Mouse (Mus musculus): ENCODE measurements around the gene Tlr2. TPM values are rescaled to one million over a fixed set of nuclear protein-coding genes. Genes with fewer than 3 reads are reported as not detected.
A peak's percentile ranks its signal among the peaks of the same experiment; 100 is the strongest.

The Tlr2 gene
- total RNA-seq, 1 experiment, result 11.8 TPM

DNA sequence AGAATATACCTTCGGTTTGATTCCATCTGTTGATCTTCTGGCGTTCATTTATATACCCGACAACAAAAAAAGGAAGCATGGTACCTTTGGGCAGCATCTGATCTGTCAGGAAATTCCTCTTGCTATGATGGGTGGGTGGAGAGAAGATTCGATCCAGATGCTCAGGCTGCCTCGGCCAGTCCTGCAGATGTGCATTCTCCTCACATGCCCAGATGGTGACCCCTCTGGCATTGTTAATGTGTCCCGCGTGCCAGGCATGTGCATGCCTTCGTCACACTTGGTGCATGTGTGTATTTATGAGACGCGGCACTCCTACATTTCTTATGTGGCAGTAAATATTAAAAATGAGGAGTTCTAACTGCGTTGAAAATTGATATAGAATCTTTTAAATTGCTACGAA lies 33.1 kb downstream of the Tlr2 start:
- Histone ChIP-seq H3K27ac (ENCODE audit: insufficient read depth, low read depth, low read length, poor library complexity, severe bottlenecking) (no peak overlapping the region), H3K4me1 (ENCODE audit: control insufficient read depth in 2 of 2, insufficient read depth in 2 of 2, low read length in 2 of 2, poor library complexity in 1 of 2) (no peaks in the 10 kb centered on the region), H3K9me3 (ENCODE audit: control insufficient read depth, insufficient read depth, low read depth, low read length) (no peaks in the 10 kb centered on the region), H3K4me3 (ENCODE audit: insufficient read depth in 1 of 2, low read depth in 1 of 2, low read length in 2 of 2, poor library complexity in 1 of 2, severe bottlenecking in 1 of 2) (no peak overlapping the region), H3K36me3 (ENCODE audit: control insufficient read depth, insufficient read depth, low read length, poor library complexity, severe bottlenecking) (no peaks in the 10 kb centered on the region), H3K9ac (ENCODE audit: insufficient read depth, low read depth, low read length, poor library complexity, severe bottlenecking) (no peak overlapping the region)
- no peak for DNase-seq (ENCODE audit: low read depth, low spot score)
- in situ Hi-C loops (cut with MboI; ENCODE audit: low sequenced_read_pairs in 2 of 2, unreplicated experiment in 2 of 2), result loop anchor here in 1 of 2 experiments (10.0 kb wide), 1 partner anchor 86 kb away; no protein-coding TSS in a partner anchor
- TF ChIP-seq ZNF384 (IDR thresholded peaks at IDR 0.05; ENCODE audit: low read depth, low read length) (no peak), ZC3H11A (IDR thresholded peaks at IDR 0.05; ENCODE audit: borderline replicate concordance, low read depth, low read length) (no peak), CHD2 (IDR thresholded peaks at IDR 0.05; ENCODE audit: low read depth, low read length) (no peak), HCFC1 (IDR thresholded peaks at IDR 0.05; ENCODE audit: borderline replicate concordance, insufficient read depth, low read length) (no peak), MAFK (IDR thresholded peaks at IDR 0.05; ENCODE audit: insufficient read depth, low read depth, low read length) (no peak)

DNA sequence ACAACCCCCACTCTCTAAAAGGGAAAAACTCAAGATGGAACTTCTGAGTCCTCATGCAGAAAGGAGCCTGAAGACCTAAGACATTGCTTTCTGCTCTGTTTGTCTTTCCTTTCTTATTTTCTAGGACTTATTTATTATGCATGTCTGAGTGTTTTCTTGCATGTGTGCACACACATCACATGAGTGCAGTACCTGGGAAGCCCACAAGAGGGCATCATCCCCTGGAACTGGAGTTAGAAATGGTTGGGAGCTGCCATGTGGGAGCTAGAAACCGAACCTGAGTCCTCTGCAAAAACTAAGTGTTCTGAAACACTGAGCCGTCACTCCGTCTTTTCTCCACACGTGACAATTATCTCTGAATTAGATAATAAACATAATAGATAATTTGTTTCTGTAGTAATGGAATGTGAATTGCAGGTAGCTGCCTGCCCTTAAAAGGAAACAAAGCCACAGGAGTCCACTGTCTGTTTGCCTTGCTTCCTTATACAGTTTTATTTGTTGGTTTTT lies 39.9 kb downstream of the Tlr2 start:
- DNase-seq (ENCODE audit: low read depth, low spot score), result peak; percentile 17
- no peaks in the 10 kb centered on the region; the same call in 1 of the 2 replicates for H3K36me3 ChIP-seq (ENCODE audit: control insufficient read depth, insufficient read depth, low read length, poor library complexity, severe bottlenecking)
- H3K27ac ChIP-seq (ENCODE audit: insufficient read depth, low read depth, low read length, poor library complexity, severe bottlenecking), result no peak overlapping the region
- H3K9ac ChIP-seq (ENCODE audit: insufficient read depth, low read depth, low read length, poor library complexity, severe bottlenecking), result no peak overlapping the region
- no peaks in the 10 kb centered on the region for H3K4me1 ChIP-seq (ENCODE audit: control insufficient read depth in 2 of 2, insufficient read depth in 2 of 2, low read length in 2 of 2, poor library complexity in 1 of 2)
- in situ Hi-C loops (cut with MboI; ENCODE audit: low sequenced_read_pairs in 2 of 2, unreplicated experiment in 2 of 2), result loop anchor here in 1 of 2 experiments (10.0 kb wide), 1 partner anchor 93 kb away; no protein-coding TSS in a partner anchor
- no peak for TF ChIP-seq MAFK (IDR thresholded peaks at IDR 0.05; ENCODE audit: insufficient read depth, low read depth, low read length)
- H3K9me3 ChIP-seq (ENCODE audit: control insufficient read depth, insufficient read depth, low read depth, low read length), result no peaks in the 10 kb centered on the region
- H3K4me3 ChIP-seq (ENCODE audit: insufficient read depth in 1 of 2, low read depth in 1 of 2, low read length in 2 of 2, poor library complexity in 1 of 2, severe bottlenecking in 1 of 2), result no peak overlapping the region

DNA sequence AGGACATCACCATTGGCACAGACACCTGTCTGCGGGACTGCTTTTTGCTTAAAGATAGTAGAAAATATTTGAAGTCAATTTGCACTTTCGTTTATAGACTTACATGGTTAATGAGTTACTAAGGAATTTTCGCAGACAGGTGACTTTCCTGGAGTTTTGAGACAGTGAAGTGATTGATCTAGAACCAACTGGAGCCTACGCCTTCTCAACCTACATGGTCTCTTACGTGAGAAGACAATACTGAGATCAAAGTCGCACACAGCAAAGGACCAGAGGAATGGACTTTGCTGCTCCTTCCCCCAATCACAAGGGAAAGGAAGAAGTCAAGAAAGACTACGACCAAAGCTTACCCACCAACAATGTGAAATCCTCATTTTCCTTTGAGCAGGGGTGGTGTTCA lies 42.1 kb downstream of the Tlr2 start:
- TF ChIP-seq CHD2 (IDR thresholded peaks at IDR 0.05; ENCODE audit: low read depth, low read length) (no peak), ZNF384 (IDR thresholded peaks at IDR 0.05; ENCODE audit: low read depth, low read length) (no peak), ZC3H11A (IDR thresholded peaks at IDR 0.05; ENCODE audit: borderline replicate concordance, low read depth, low read length) (no peak), MAFK (IDR thresholded peaks at IDR 0.05; ENCODE audit: insufficient read depth, low read depth, low read length) (no peak), HCFC1 (IDR thresholded peaks at IDR 0.05; ENCODE audit: borderline replicate concordance, insufficient read depth, low read length) (no peak)
- Histone ChIP-seq H3K9ac (ENCODE audit: insufficient read depth, low read depth, low read length, poor library complexity, severe bottlenecking) (no peak overlapping the region), H3K27ac (ENCODE audit: insufficient read depth, low read depth, low read length, poor library complexity, severe bottlenecking) (no peak overlapping the region), H3K9me3 (ENCODE audit: control insufficient read depth, insufficient read depth, low read depth, low read length) (no peaks in the 10 kb centered on the region), H3K36me3 (ENCODE audit: control insufficient read depth, insufficient read depth, low read length, poor library complexity, severe bottlenecking) (no peaks in the 10 kb centered on the region; the same call in 1 of the 2 replicates), H3K4me3 (ENCODE audit: insufficient read depth in 1 of 2, low read depth in 1 of 2, low read length in 2 of 2, poor library complexity in 1 of 2, severe bottlenecking in 1 of 2) (no peak overlapping the region), H3K4me1 (ENCODE audit: control insufficient read depth in 2 of 2, insufficient read depth in 2 of 2, low read length in 2 of 2, poor library complexity in 1 of 2) (no peaks in the 10 kb centered on the region)
- no peak for DNase-seq (ENCODE audit: low read depth, low spot score)
- in situ Hi-C loops (cut with MboI; ENCODE audit: low sequenced_read_pairs in 2 of 2, unreplicated experiment in 2 of 2), result no loop called here

GRCm38 (mm10) chr3:83797828-83798227 lies 43.7 kb downstream of the Tlr2 start:
- peak; percentile 77 for DNase-seq (ENCODE audit: low read depth, low spot score)
- no peak overlapping the region for H3K4me3 ChIP-seq (ENCODE audit: insufficient read depth in 1 of 2, low read depth in 1 of 2, low read length in 2 of 2, poor library complexity in 1 of 2, severe bottlenecking in 1 of 2)
- H3K36me3 ChIP-seq (ENCODE audit: control insufficient read depth, insufficient read depth, low read length, poor library complexity, severe bottlenecking), result no peaks in the 10 kb centered on the region; the same call in 1 of the 2 replicates
- in situ Hi-C loops (cut with MboI; ENCODE audit: low sequenced_read_pairs in 2 of 2, unreplicated experiment in 2 of 2), result no loop called here
- H3K4me1 ChIP-seq (ENCODE audit: control insufficient read depth in 2 of 2, insufficient read depth in 2 of 2, low read length in 2 of 2, poor library complexity in 1 of 2), result no peaks in the 10 kb centered on the region
- TF ChIP-seq ZC3H11A (IDR thresholded peaks at IDR 0.05; ENCODE audit: borderline replicate concordance, low read depth, low read length), result peak; percentile 83
- no peak for TF ChIP-seq ZNF384 (IDR thresholded peaks at IDR 0.05; ENCODE audit: low read depth, low read length)
- no peak overlapping the region for H3K9ac ChIP-seq (ENCODE audit: insufficient read depth, low read depth, low read length, poor library complexity, severe bottlenecking)
- no peaks in the 10 kb centered on the region for H3K9me3 ChIP-seq (ENCODE audit: control insufficient read depth, insufficient read depth, low read depth, low read length)
- no peak overlapping the region for H3K27ac ChIP-seq (ENCODE audit: insufficient read depth, low read depth, low read length, poor library complexity, severe bottlenecking)

- no peak overlapping the region for H3K9ac ChIP-seq (ENCODE audit: insufficient read depth, low read depth, low read length, poor library complexity, severe bottlenecking)
- H3K36me3 ChIP-seq (ENCODE audit: control insufficient read depth, insufficient read depth, low read length, poor library complexity, severe bottlenecking), result no peaks in the 10 kb centered on the region; the same call in 1 of the 2 replicates
- no peak overlapping the region for H3K4me3 ChIP-seq (ENCODE audit: insufficient read depth in 1 of 2, low read depth in 1 of 2, low read length in 2 of 2, poor library complexity in 1 of 2, severe bottlenecking in 1 of 2)
- H3K4me1 ChIP-seq (ENCODE audit: control insufficient read depth in 2 of 2, insufficient read depth in 2 of 2, low read length in 2 of 2, poor library complexity in 1 of 2), result no peaks in the 10 kb centered on the region
- no peak overlapping the region for H3K27ac ChIP-seq (ENCODE audit: insufficient read depth, low read depth, low read length, poor library complexity, severe bottlenecking)
- DNase-seq (ENCODE audit: low read depth, low spot score), result no peak
- TF ChIP-seq ZNF384 (IDR thresholded peaks at IDR 0.05; ENCODE audit: low read depth, low read length) (no peak), CHD2 (IDR thresholded peaks at IDR 0.05; ENCODE audit: low read depth, low read length) (no peak), ZC3H11A (IDR thresholded peaks at IDR 0.05; ENCODE audit: borderline replicate concordance, low read depth, low read length) (no peak), MAFK (IDR thresholded peaks at IDR 0.05; ENCODE audit: insufficient read depth, low read depth, low read length) (no peak), HCFC1 (IDR thresholded peaks at IDR 0.05; ENCODE audit: borderline replicate concordance, insufficient read depth, low read length) (no peak)
- H3K9me3 ChIP-seq (ENCODE audit: control insufficient read depth, insufficient read depth, low read depth, low read length), result no peaks in the 10 kb centered on the region
- in situ Hi-C loops (cut with MboI; ENCODE audit: low sequenced_read_pairs in 2 of 2, unreplicated experiment in 2 of 2), result no loop called here
These were observed 44.5 kb downstream of the Tlr2 start for GRCm38 (mm10) chr3:83797098-83797497.

All from ES-E14 (cell line).